Mouse (Mus musculus) liver, embryonic 14.5 days (tissue): ENCODE results near the gene Sirt4.

Experiments
- CTCF ChIP-seq: IDR thresholded peaks from 2 replicates; pipeline ENCODE4 v1.5.1; 2016; ENCODE audit warnings: antibody characterized with exemption, low read depth, control low read depth
- EP300 ChIP-seq: IDR thresholded peaks from 2 replicates; pipeline ENCODE4 v1.6.1; 2016; ENCODE audit warnings: antibody characterized with exemption, low read depth

DNA sequence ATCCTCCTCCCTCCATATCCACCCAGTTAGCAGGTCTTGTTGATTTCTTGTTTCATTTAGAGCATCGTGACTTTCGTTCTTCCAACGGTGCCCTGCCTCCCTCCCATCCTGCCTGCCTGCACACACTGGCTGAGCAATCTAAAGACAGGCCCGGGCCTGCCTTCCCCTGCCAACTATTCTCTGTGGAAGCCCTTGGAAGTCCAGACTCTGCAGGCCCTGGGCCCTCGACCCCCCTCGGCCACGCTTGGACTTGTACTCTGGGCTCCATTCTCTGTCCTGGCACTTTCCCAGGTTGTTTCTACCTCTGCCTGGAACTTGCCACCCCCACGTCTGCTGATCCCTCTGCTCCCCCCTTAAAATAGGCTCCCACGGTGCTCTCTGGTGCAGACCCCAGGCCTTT lies 41.4 kb upstream of the Sirt4 start:
- TF ChIP-seq CTCF (no peak), EP300 (no peak)
